Mouse (Mus musculus) MEL (cell line): ENCODE measurements around the gene Gm37240.

Source experiments
- CHD1 ChIP-seq: IDR thresholded peaks from 2 replicates; pipeline ENCODE4 v1.6.1; 2012; ENCODE audit warnings: low read depth, mild to moderate bottlenecking, inconsistent platforms, low read length, improper control_type of control experiment
- CHD2 ChIP-seq: IDR thresholded peaks from 2 replicates; pipeline ENCODE4 v1.6.1; 2011; ENCODE audit warnings: low read length, improper control_type of control experiment
- CTCF ChIP-seq, 3 experiments: IDR thresholded peaks in 2 of 3; conservative IDR thresholded peaks in 1 of 3; 2 replicates each; pipeline ENCODE4 v1.5.1; 2011 to 2012; ENCODE audit warnings: low read length in 3 of 3, low read depth in 2 of 3, mild to moderate bottlenecking in 2 of 3, improper control_type of control experiment in 1 of 3, inconsistent platforms in 1 of 3, mixed read lengths in 1 of 3, moderate library complexity in 1 of 3; ENCODE audit not compliant: control insufficient read depth in 1 of 3, insufficient read depth in 1 of 3, poor library complexity in 1 of 3, severe bottlenecking in 1 of 3
- ETS1 ChIP-seq: IDR thresholded peaks from 2 replicates; pipeline ENCODE4 v1.6.1; 2012; ENCODE audit warnings: low read depth, mild to moderate bottlenecking, inconsistent platforms, low read length, improper control_type of control experiment, moderate library complexity
- GATA1 ChIP-seq: IDR thresholded peaks from 2 replicates; pipeline ENCODE4 v1.6.1; 2011; ENCODE audit warnings: low read depth, low read length, improper control_type of control experiment
- HCFC1 ChIP-seq: IDR thresholded peaks from 2 replicates; pipeline ENCODE4 v1.6.1; 2012; ENCODE audit warnings: low read depth, mild to moderate bottlenecking, inconsistent platforms, low read length, improper control_type of control experiment, moderate library complexity
- MAFK ChIP-seq: IDR thresholded peaks from 2 replicates; pipeline ENCODE4 v1.6.1; 2011; ENCODE audit warnings: low read depth, mild to moderate bottlenecking, low read length, improper control_type of control experiment, borderline replicate concordance
- MYB ChIP-seq: IDR thresholded peaks from 2 replicates; pipeline ENCODE4 v1.6.1; 2011; ENCODE audit warnings: mild to moderate bottlenecking, low read depth, low read length, improper control_type of control experiment
- POLR2A ChIP-seq, 2 experiments: IDR thresholded peaks; 2 replicates each; pipeline ENCODE4 v1.6.1; 2011 to 2012; ENCODE audit warnings: low read length in 2 of 2, mild to moderate bottlenecking in 2 of 2, control low read depth in 1 of 2, improper control_type of control experiment in 1 of 2, low read depth in 1 of 2, moderate library complexity in 1 of 2; ENCODE audit not compliant: control insufficient read depth in 1 of 2, insufficient read depth in 1 of 2, poor library complexity in 1 of 2
- POLR2AphosphoS5 ChIP-seq: IDR thresholded peaks from 2 replicates; pipeline ENCODE4 v1.6.1; 2012; ENCODE audit warnings: low read depth, borderline replicate concordance, mild to moderate bottlenecking, inconsistent platforms, low read length, moderate library complexity, mixed read lengths
- UBTF ChIP-seq: IDR thresholded peaks from 2 replicates; pipeline ENCODE4 v1.6.1; 2012; ENCODE audit warnings: low read depth, mild to moderate bottlenecking, inconsistent platforms, low read length, improper control_type of control experiment, moderate library complexity, borderline replicate concordance; ENCODE audit not compliant: insufficient read depth
- USF1 ChIP-seq: IDR thresholded peaks from 2 replicates; pipeline ENCODE4 v1.6.1; 2014; ENCODE audit warnings: low read depth, mild to moderate bottlenecking, inconsistent platforms, low read length, improper control_type of control experiment, moderate library complexity

DNA sequence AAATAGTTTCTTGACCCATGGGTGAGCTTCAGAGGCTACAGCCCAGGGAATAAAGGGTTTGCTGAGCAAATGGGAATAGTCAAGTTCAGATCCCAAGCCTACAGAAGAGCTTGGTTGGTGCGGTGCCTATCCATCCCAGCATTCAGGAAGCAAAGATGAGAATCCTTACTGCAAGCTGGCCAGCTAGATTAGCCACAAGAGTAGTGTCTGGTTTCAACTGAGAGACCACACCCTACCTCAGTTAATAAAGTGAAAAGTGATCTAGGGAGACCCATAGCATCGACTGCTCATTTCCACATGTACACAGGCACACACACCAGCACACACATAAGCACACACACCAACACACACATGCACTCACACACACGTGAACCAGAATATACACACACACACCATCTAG lies 145.6 kb downstream of the Gm37240 start:
- TF ChIP-seq CTCF (IDR thresholded peaks at IDR 0.05 in 2 of 3, conservative IDR thresholded peaks at IDR 0.05 in 1 of 3; ENCODE audit: control insufficient read depth in 1 of 3, insufficient read depth in 1 of 3, low read depth in 2 of 3, low read length in 3 of 3, poor library complexity in 1 of 3, severe bottlenecking in 1 of 3) (no peak), USF1 (no peak), MYB (no peak), CHD1 (no peak), GATA1 (no peak), HCFC1 (no peak), POLR2A (IDR thresholded peaks at IDR 0.05; ENCODE audit: control insufficient read depth in 1 of 2, insufficient read depth in 1 of 2, low read depth in 1 of 2, low read length in 2 of 2, poor library complexity in 1 of 2) (no peak), POLR2AphosphoS5 (no peak), MAFK (no peak), ETS1 (no peak), UBTF (no peak), CHD2 (no peak)
